Mouse (Mus musculus) mesoderm, embryonic 11.5 days (tissue): Measurements from ENCODE around the gene Celf2.
"Not testable (repeated sequence)": the region's sequence is repeated elsewhere in the genome, so short reads cannot be mapped to it uniquely, and the experiment has no call there.

Experiments
- DNase-seq: peaks from one replicate; pipeline ENCODE4 v3.0.0-alpha.2; 2012; ENCODE audit warnings: low read depth, low spot score

Celf2 gene

GRCm38 (mm10) chr2:7509463-7509862 lies at the start of gene Celf2:
Gene Celf2 (minus strand): TSS chr2:7509563.
- DNase-seq, result not testable (repeated sequence)

- no peak for DNase-seq
Measured at GRCm38 (mm10) chr2:7555144-7555892, 46.0 kb upstream of the Celf2 start.

GRCm38 (mm10) chr2:7554601-7555000 lies 45.2 kb upstream of the Celf2 start:
- DNase-seq, result no peak

- DNase-seq, result no peak
Measured at GRCm38 (mm10) chr2:7552887-7553286, 43.5 kb upstream of the Celf2 start.

GRCm38 (mm10) chr2:7548886-7549285 lies 39.5 kb upstream of the Celf2 start:
- no peak for DNase-seq

GRCm38 (mm10) chr2:7534615-7535204 lies 25.3 kb upstream of the Celf2 start:
- no peak for DNase-seq

GRCm38 (mm10) chr2:7534195-7534594 lies 24.8 kb upstream of the Celf2 start:
- DNase-seq, result no peak

- DNase-seq, result no peak
Measured at GRCm38 (mm10) chr2:7531185-7531960, 22.0 kb upstream of the Celf2 start.

- no peak for DNase-seq
Measured at GRCm38 (mm10) chr2:7530461-7531184, 21.3 kb upstream of the Celf2 start.

- no peak for DNase-seq
Measured at GRCm38 (mm10) chr2:7529637-7530036, 20.3 kb upstream of the Celf2 start.

GRCm38 (mm10) chr2:7526696-7527095 lies 17.3 kb upstream of the Celf2 start:
- DNase-seq, result no peak

- DNase-seq, result no peak
Measured at GRCm38 (mm10) chr2:7519473-7519872, 10.1 kb upstream of the Celf2 start.

- DNase-seq, result no peak
Measured at GRCm38 (mm10) chr2:7493420-7493819, 15.9 kb downstream of the Celf2 start.

GRCm38 (mm10) chr2:7484974-7485373 lies 24.4 kb downstream of the Celf2 start:
- no peak for DNase-seq

- no peak for DNase-seq
Measured at GRCm38 (mm10) chr2:7482062-7482461, 27.3 kb downstream of the Celf2 start.

- DNase-seq, result no peak
Measured at GRCm38 (mm10) chr2:7460329-7461056, 48.9 kb downstream of the Celf2 start.

- no peak for DNase-seq
Measured at GRCm38 (mm10) chr2:7438721-7439282, 70.6 kb downstream of the Celf2 start.

GRCm38 (mm10) chr2:7426481-7426880 lies 82.9 kb downstream of the Celf2 start:
- DNase-seq, result no peak

GRCm38 (mm10) chr2:7400530-7400929 lies 108.8 kb downstream of the Celf2 start:
- DNase-seq, result no peak

GRCm38 (mm10) chr2:7395935-7396334 lies 113.4 kb downstream of the Celf2 start:
- DNase-seq, result no peak

GRCm38 (mm10) chr2:7395473-7395872 lies 113.9 kb downstream of the Celf2 start:
- DNase-seq, result no peak
